Mouse (Mus musculus): ENCODE results near the gene Lin7b.
A peak's percentile ranks its signal among the peaks of the same experiment; 100 is the strongest.

GRCm38 (mm10) chr7:45339410-45340065, 30.8 kb downstream of the Lin7b start:
- no peak for TF ChIP-seq POLR2A (IDR thresholded peaks at IDR 0.05; ENCODE audit: borderline replicate concordance, insufficient read depth, low read length)
- TF ChIP-seq CTCF (IDR thresholded peaks at IDR 0.05; ENCODE audit: borderline replicate concordance, insufficient read depth, low read depth, low read length): peak; percentile 22; the same call in 1 of the 2 replicates
